Mouse (Mus musculus): ENCODE data around the gene Zbtb38. TPM values are rescaled to one million over a fixed set of nuclear protein-coding genes. Genes with fewer than 3 reads are reported as not detected.

Zbtb38 gene
- polyA plus RNA-seq, 1 experiment from 2014 or later, result 29.8 TPM

Other genes starting within 250 kb of the Zbtb38 start
- gene Gm28729, start 227.6 kb downstream of the Zbtb38 start, polyA plus RNA-seq (2015; fragmentation: Nextera tagmentation; extraction: Ambion mirVana), result 0.06 TPM in 1 of 2 replicates, not detected in the other
- 13.0 and 13.1 TPM in 2 replicates for gene Rasa2, start 121.2 kb downstream of the Zbtb38 start, polyA plus RNA-seq (2015; fragmentation: Nextera tagmentation; extraction: Ambion mirVana)
- 27.6 and 27.8 TPM in 2 replicates for gene Pxylp1, start 139.8 kb upstream of the Zbtb38 start, polyA plus RNA-seq (2015; fragmentation: Nextera tagmentation; extraction: Ambion mirVana)